Mouse (Mus musculus) thymus, adult 2 months (tissue): ENCODE data around the gene Popdc2. TPM values are rescaled to one million over a fixed set of nuclear protein-coding genes. Genes with fewer than 3 reads are reported as not detected.

Source experiments
- DNase-seq: peaks from one replicate; pipeline ENCODE4 v3.0.0; 2021
- H3K27ac ChIP-seq: fragments of 200-500 bp; 2 replicates; pipeline ENCODE4 v1.5.1; 2012; ENCODE audit warnings: low read length, control low read depth; ENCODE audit not compliant: control insufficient read depth, insufficient read depth
- H3K27me3 ChIP-seq: fragments of 200-500 bp; 2 replicates; pipeline ENCODE4 v1.6.1; 2012; ENCODE audit warnings: mild to moderate bottlenecking, low read length, moderate library complexity, mixed read lengths; ENCODE audit not compliant: control insufficient read depth, insufficient read depth
- H3K36me3 ChIP-seq: fragments of 200-500 bp; 2 replicates; pipeline ENCODE4 v1.6.1; 2012; ENCODE audit warnings: mild to moderate bottlenecking, low read length, moderate library complexity; ENCODE audit not compliant: control insufficient read depth, insufficient read depth
- H3K4me1 ChIP-seq: fragments of 200-500 bp; replicated peaks from 2 replicates; pipeline ENCODE4 v1.6.1; 2012; ENCODE audit warnings: low read length; ENCODE audit not compliant: control insufficient read depth, insufficient read depth
- H3K4me3 ChIP-seq: fragments of 200-500 bp; 2 replicates; pipeline ENCODE4 v1.5.1; 2012; ENCODE audit warnings: mild to moderate bottlenecking, low read length, control low read depth, moderate library complexity; ENCODE audit not compliant: control insufficient read depth, insufficient read depth
- CTCF ChIP-seq: fragments of 200-500 bp; IDR thresholded peaks from 2 replicates; pipeline ENCODE4 v1.5.1; 2012; ENCODE audit warnings: mild to moderate bottlenecking, control low read depth, low read length, moderate library complexity, borderline replicate concordance; ENCODE audit not compliant: control insufficient read depth, poor library complexity, insufficient read depth; ENCODE audit errors: extremely low read depth
- POLR2A ChIP-seq: fragments of 200-500 bp; IDR thresholded peaks from 2 replicates; pipeline ENCODE4 v1.6.1; 2012; ENCODE audit warnings: mild to moderate bottlenecking, low read length, control low read depth, moderate library complexity; ENCODE audit not compliant: control insufficient read depth, poor library complexity, insufficient read depth; ENCODE audit errors: extremely low read depth
- WGBS: fragments of 180-500 bp; shearing (Covaris S2); methylation state at CpG from one replicate; pipeline ENCODE4 v1.1.7; 2018; 5-methylcytosine and 5-hydroxymethylcytosine counted together
- polyA plus RNA-seq: library from polyadenylated mRNA; depleted of rRNA; stranded (reverse); fragments of >200 nt; gene quantifications from 2 replicates; pipeline ENCODE4 v1.2.3, GENCODE M21; 2012

The Popdc2 gene
- polyA plus RNA-seq, 1 experiment: 33.2 TPM

GRCm38 (mm10) chr16:38362493-38363255, 665 bp downstream of the Popdc2 start:
- Histone ChIP-seq H3K27ac (no peak overlapping the region), H3K36me3 (no peaks in the 10 kb centered on the region), H3K4me3 (no peak overlapping the region), H3K4me1 (no peaks in the 10 kb centered on the region; the same call in 1 of the 2 replicates), H3K27me3 (no peaks in the 10 kb centered on the region)
- TF ChIP-seq POLR2A: no peak
- TF ChIP-seq CTCF: no peak
- no peak for DNase-seq
- WGBS: 93% methylated on average over 20 of the region's 20 CpGs

- WGBS: 92% methylated on average over 3 of the region's 3 CpGs
- H3K4me3 ChIP-seq: no peak overlapping the region
- H3K27me3 ChIP-seq: no peaks in the 10 kb centered on the region
- H3K4me1 ChIP-seq: no peaks in the 10 kb centered on the region; the same call in 1 of the 2 replicates
- no peaks in the 10 kb centered on the region for H3K36me3 ChIP-seq
- no peak for DNase-seq
- H3K27ac ChIP-seq: no peak overlapping the region
- no peak for TF ChIP-seq CTCF
- TF ChIP-seq POLR2A: no peak
Observed at GRCm38 (mm10) chr16:38363256-38363595, 1.2 kb downstream of the Popdc2 start.

- H3K4me1 ChIP-seq: no peaks in the 10 kb centered on the region; the same call in 1 of the 2 replicates
- no peaks in the 10 kb centered on the region for H3K36me3 ChIP-seq
- TF ChIP-seq CTCF: no peak
- TF ChIP-seq POLR2A: no peak
- 89% methylated on average over 7 of the region's 7 CpGs for WGBS
- no peaks in the 10 kb centered on the region for H3K27me3 ChIP-seq
- DNase-seq: no peak
- H3K27ac ChIP-seq: no peak overlapping the region
- no peak overlapping the region for H3K4me3 ChIP-seq
Observed at GRCm38 (mm10) chr16:38363657-38364056, 1.6 kb downstream of the Popdc2 start.

- no peak for DNase-seq
- no peak overlapping the region for H3K27ac ChIP-seq
- peaks cover 3% of the 10 kb centered on the region; the same call in 1 of the 2 replicates for H3K4me1 ChIP-seq
- TF ChIP-seq POLR2A (no peak), CTCF (no peak)
- WGBS: 93% methylated on average over 10 of the region's 10 CpGs
- no peaks in the 10 kb centered on the region for H3K27me3 ChIP-seq
- H3K4me3 ChIP-seq: no peak overlapping the region
- no peaks in the 10 kb centered on the region for H3K36me3 ChIP-seq
Observed at GRCm38 (mm10) chr16:38365390-38365789, 3.4 kb downstream of the Popdc2 start.

GRCm38 (mm10) chr16:38366231-38366630, 4.2 kb downstream of the Popdc2 start:
- H3K27ac ChIP-seq: no peak overlapping the region
- H3K4me3 ChIP-seq: no peak overlapping the region
- no peak for DNase-seq
- no peak for TF ChIP-seq CTCF
- TF ChIP-seq POLR2A: no peak
- H3K27me3 ChIP-seq: no peaks in the 10 kb centered on the region
- H3K36me3 ChIP-seq: no peaks in the 10 kb centered on the region
- H3K4me1 ChIP-seq: peaks cover 3% of the 10 kb centered on the region; the same call in 1 of the 2 replicates
- 88% methylated on average over 4 of the region's 4 CpGs for WGBS

GRCm38 (mm10) chr16:38368336-38368735, 6.3 kb downstream of the Popdc2 start:
- Histone ChIP-seq H3K27me3 (no peaks in the 10 kb centered on the region), H3K36me3 (no peaks in the 10 kb centered on the region), H3K4me1 (0 out of 2 replicates have a peak, but pooled peaks cover 3% of the 10 kb centered on the region), H3K27ac (no peak overlapping the region), H3K4me3 (no peak overlapping the region)
- no peak for TF ChIP-seq POLR2A
- no peak for TF ChIP-seq CTCF
- WGBS: 64% methylated on average over 10 of the region's 10 CpGs
- DNase-seq: no peak
